Mouse (Mus musculus): ENCODE measurements at regions not wholly inside any gene's neighbourhood (a gene's known extent, or its start where the extent isn't known, plus 50 kb on each side); places are given as distances from the start of the nearest gene placed in this dataset.
"Not testable (repeated sequence)": the region's sequence is repeated elsewhere in the genome, so short reads cannot be mapped to it uniquely, and the experiment has no call there.

GRCm38 (mm10) chr9:25655767-25656513 is 174.6 kb downstream of the Eepd1 start:
- DNase-seq (ENCODE audit: low read depth), result peak; percentile 73

- no peak for DNase-seq (ENCODE audit: low read depth)
Observed at GRCm38 (mm10) chr9:25656534-25656933, 175.2 kb downstream of the Eepd1 start.

- DNase-seq (ENCODE audit: low read depth), result no peak
Observed at GRCm38 (mm10) chr9:25683635-25684333, 202.4 kb downstream of the Eepd1 start.

- DNase-seq (ENCODE audit: low read depth), result peak; percentile 2
Observed at GRCm38 (mm10) chr9:25693632-25694031, 212.3 kb downstream of the Eepd1 start.

- no peak for DNase-seq (ENCODE audit: low read depth)
Observed at GRCm38 (mm10) chr9:25695018-25695417, 213.7 kb downstream of the Eepd1 start.

GRCm38 (mm10) chr9:25713636-25714035 is 232.3 kb downstream of the Eepd1 start:
- DNase-seq (ENCODE audit: low read depth), result no peak

GRCm38 (mm10) chr9:25744162-25744561 is 262.8 kb downstream of the Eepd1 start:
- no peak for DNase-seq (ENCODE audit: low read depth)

- no peak for DNase-seq (ENCODE audit: low read depth)
Observed at GRCm38 (mm10) chr9:25751138-25751537, 269.8 kb downstream of the Eepd1 start.

- peak; percentile 5 for DNase-seq (ENCODE audit: low read depth)
Observed at GRCm38 (mm10) chr9:25773899-25774298, 292.6 kb downstream of the Eepd1 start.

GRCm38 (mm10) chr9:25782631-25783030 is 301.3 kb downstream of the Eepd1 start:
- DNase-seq (ENCODE audit: low read depth), result no peak

- DNase-seq (ENCODE audit: low read depth), result no peak
Observed at GRCm38 (mm10) chr9:25795142-25795910, 314.0 kb downstream of the Eepd1 start.

- no peak for DNase-seq (ENCODE audit: low read depth)
Observed at GRCm38 (mm10) chr9:25809562-25809961, 328.2 kb downstream of the Eepd1 start.

- no peak for DNase-seq (ENCODE audit: low read depth)
Observed at GRCm38 (mm10) chr9:25833295-25833694, 351.9 kb downstream of the Eepd1 start.

- DNase-seq (ENCODE audit: low read depth), result not testable (repeated sequence)
Observed at GRCm38 (mm10) chr9:25849914-25850313, 368.6 kb downstream of the Eepd1 start.

- not testable (repeated sequence) for DNase-seq (ENCODE audit: low read depth)
Observed at GRCm38 (mm10) chr9:25850608-25851007, 369.3 kb downstream of the Eepd1 start.

GRCm38 (mm10) chr9:25854545-25854944 is 373.2 kb downstream of the Eepd1 start:
- no peak for DNase-seq (ENCODE audit: low read depth)

GRCm38 (mm10) chr9:25870260-25870659 is 388.9 kb downstream of the Eepd1 start:
- no peak for DNase-seq (ENCODE audit: low read depth)

GRCm38 (mm10) chr9:25896333-25896905 is 415.1 kb downstream of the Eepd1 start:
- no peak for DNase-seq (ENCODE audit: low read depth)

Measured in NIH3T3 (cell line).